Mouse (Mus musculus): Measurements from ENCODE around the gene Ajap1. TPM values are rescaled to one million over a fixed set of nuclear protein-coding genes. Genes with fewer than 3 reads are reported as not detected.

Gene Ajap1
- total and polyA plus RNA-seq, 3 experiments = not detected

DNA sequence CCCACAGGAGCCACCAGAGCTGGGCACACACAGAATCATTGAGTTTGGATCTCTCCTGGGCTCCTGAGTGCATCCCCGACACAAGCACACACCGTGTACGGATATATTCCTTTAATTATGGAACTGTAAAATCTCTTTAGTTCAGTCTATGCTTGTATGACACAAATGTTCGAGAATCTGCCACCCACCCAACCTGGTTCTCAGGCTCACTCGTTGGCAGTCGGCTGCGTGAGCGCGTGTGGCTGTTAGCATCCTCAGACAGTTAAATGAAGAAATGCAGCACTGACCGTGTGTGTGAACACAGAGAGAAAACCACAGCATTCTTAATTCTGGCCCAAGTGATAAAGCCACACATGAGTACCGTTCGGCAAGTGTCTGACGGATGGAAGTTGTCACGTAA lies 109.5 kb downstream of the Ajap1 start:
- TF ChIP-seq JUND (IDR thresholded peaks at IDR 0.05; ENCODE audit: low read depth, low read length) (no peak), TBP (IDR thresholded peaks at IDR 0.05; ENCODE audit: low read depth, low read length) (no peak), TCF12 (IDR thresholded peaks at IDR 0.05; ENCODE audit: low read depth, low read length) (no peak), NRF1 (IDR thresholded peaks at IDR 0.05; ENCODE audit: insufficient read depth, low read depth, low read length, poor library complexity, severe bottlenecking) (no peak), USF2 (IDR thresholded peaks at IDR 0.05; ENCODE audit: borderline replicate concordance in 1 of 2, insufficient read depth in 1 of 2, low read depth in 1 of 2, low read length in 2 of 2) (no peak), MAX (IDR thresholded peaks at IDR 0.05; ENCODE audit: low read length) (no peak), SIN3A (IDR thresholded peaks at IDR 0.05; ENCODE audit: low read length) (no peak), CHD2 (IDR thresholded peaks at IDR 0.05; ENCODE audit: low read length) (no peak)
- no peaks in the 10 kb centered on the region for H3K9me3 ChIP-seq (replicated peaks; ENCODE audit: insufficient read depth, low read length)

GRCm38 (mm10) chr4:153368620-153369159 lies 113.9 kb downstream of the Ajap1 start:
- Histone ChIP-seq H3K27me3 (ENCODE audit: control insufficient read depth in 1 of 2, insufficient read depth in 2 of 2, low read length in 2 of 2) (no peaks in the 10 kb centered on the region), H3K4me1 (ENCODE audit: control insufficient read depth in 1 of 2, insufficient read depth in 2 of 2, low read length in 2 of 2) (no peaks in the 10 kb centered on the region), H3K4me3 (ENCODE audit: control insufficient read depth in 1 of 2, insufficient read depth in 1 of 2, low read depth in 2 of 2, low read length in 2 of 2) (no peak overlapping the region), H3K79me2 (ENCODE audit: control insufficient read depth, insufficient read depth, low read length, poor library complexity) (no peaks in the 10 kb centered on the region), H3K9me3 (replicated peaks; ENCODE audit: insufficient read depth, low read length) (no peaks in the 10 kb centered on the region), H3K27ac (ENCODE audit: control insufficient read depth, low read depth, low read length) (no peak overlapping the region), H3K36me3 (ENCODE audit: control insufficient read depth in 1 of 2, insufficient read depth in 2 of 2, low read length in 2 of 2) (no peaks in the 10 kb centered on the region), H3K9ac (ENCODE audit: control insufficient read depth, low read depth, low read length, poor library complexity, severe bottlenecking) (no peak overlapping the region)
- DNase-seq (ENCODE audit: low read depth, low spot score) = no peak
- TF ChIP-seq MAZ (IDR thresholded peaks at IDR 0.05; ENCODE audit: low read depth, low read length) (no peak), RAD21 (IDR thresholded peaks at IDR 0.05; ENCODE audit: low read depth, low read length) (no peak), BHLHE40 (IDR thresholded peaks at IDR 0.05; ENCODE audit: borderline replicate concordance, low read depth, low read length) (no peak), MYC (IDR thresholded peaks at IDR 0.05; ENCODE audit: low read depth, low read length) (no peak), POLR2AphosphoS2 (IDR thresholded peaks at IDR 0.05; ENCODE audit: low read length) (no peak), POLR2AphosphoS5 (IDR thresholded peaks at IDR 0.05; ENCODE audit: borderline replicate concordance, low read depth, low read length) (no peak), MAX (IDR thresholded peaks at IDR 0.05; ENCODE audit: low read length) (no peak), GATA1 (IDR thresholded peaks at IDR 0.05; ENCODE audit: low read depth, low read length) (no peak)

More for the DNA sequence above, 109.5 kb downstream of the Ajap1 start:
- no peak for DNase-seq (ENCODE audit: low read depth, low spot score)
- Histone ChIP-seq H3K79me2 (ENCODE audit: control insufficient read depth, insufficient read depth, low read length, poor library complexity) (no peaks in the 10 kb centered on the region), H3K9ac (ENCODE audit: control insufficient read depth, low read depth, low read length, poor library complexity, severe bottlenecking) (no peak overlapping the region), H3K27me3 (ENCODE audit: control insufficient read depth in 1 of 2, insufficient read depth in 2 of 2, low read length in 2 of 2) (no peaks in the 10 kb centered on the region), H3K4me3 (ENCODE audit: control insufficient read depth in 1 of 2, insufficient read depth in 1 of 2, low read depth in 2 of 2, low read length in 2 of 2) (no peak overlapping the region), H3K36me3 (ENCODE audit: control insufficient read depth in 1 of 2, insufficient read depth in 2 of 2, low read length in 2 of 2) (no peaks in the 10 kb centered on the region), H3K4me1 (ENCODE audit: control insufficient read depth in 1 of 2, insufficient read depth in 2 of 2, low read length in 2 of 2) (no peaks in the 10 kb centered on the region), H3K27ac (ENCODE audit: control insufficient read depth, low read depth, low read length) (no peak overlapping the region)
